Mouse (Mus musculus): ENCODE data around the gene Tenm3.

GRCm38 (mm10) chr8:48260265-48260664, 583.5 kb downstream of the Tenm3 start:
- TF ChIP-seq CTCF (IDR thresholded peaks at IDR 0.05; ENCODE audit: borderline replicate concordance, insufficient read depth, low read length) (no peak), POLR2A (IDR thresholded peaks at IDR 0.05; ENCODE audit: low read depth, low read length) (no peak)
